Mouse (Mus musculus) cortical plate, adult 2 months (tissue): ENCODE measurements at regions not wholly inside any gene's neighbourhood (a gene's known extent, or its start where the extent isn't known, plus 50 kb on each side); places are given as distances from the start of the nearest gene placed in this dataset.

Experiments
- CTCF ChIP-seq: fragments of 200-500 bp; IDR thresholded peaks from 2 replicates; pipeline ENCODE4 v1.5.1; 2011; ENCODE audit warnings: mild to moderate bottlenecking, control low read depth, low read length; ENCODE audit not compliant: insufficient read depth; ENCODE audit errors: extremely low read depth
- POLR2A ChIP-seq: fragments of 200-500 bp; IDR thresholded peaks from 2 replicates; pipeline ENCODE4 v1.6.1; 2011; ENCODE audit warnings: mild to moderate bottlenecking, low read length, control low read depth; ENCODE audit not compliant: insufficient read depth; ENCODE audit errors: extremely low read depth

- no peak for TF ChIP-seq POLR2A
- TF ChIP-seq CTCF = no peak
Observed at GRCm38 (mm10) chr9:33442266-33442665, 806.2 kb downstream of the Ets1 start.
